Mouse (Mus musculus) embryonic fibroblast, embryonic 13.5 days (primary cell): Measurements from ENCODE around the gene Wdr59.

Experiments used
- CTCF ChIP-seq: IDR thresholded peaks from 2 replicates; pipeline ENCODE4 v1.5.1; 2011; ENCODE audit warnings: mild to moderate bottlenecking, control low read depth, low read length, moderate library complexity, borderline replicate concordance; ENCODE audit not compliant: insufficient read depth
- POLR2A ChIP-seq: IDR thresholded peaks from 2 replicates; pipeline ENCODE4 v1.6.1; 2011; ENCODE audit warnings: low read depth, mild to moderate bottlenecking, control low read depth, low read length, moderate library complexity

GRCm38 (mm10) chr8:111501724-111502464 lies 20.0 kb downstream of the Wdr59 start:
- TF ChIP-seq CTCF (no peak), POLR2A (no peak)
